Mouse (Mus musculus) embryo, embryonic 10.5 days (tissue): ENCODE results near the gene Kirrel3.

ENCODE experiments used
- DNase-seq: peaks from one replicate; pipeline ENCODE4 v3.0.0-alpha.2; 2015; ENCODE audit warnings: low spot score

The Kirrel3 gene

DNA sequence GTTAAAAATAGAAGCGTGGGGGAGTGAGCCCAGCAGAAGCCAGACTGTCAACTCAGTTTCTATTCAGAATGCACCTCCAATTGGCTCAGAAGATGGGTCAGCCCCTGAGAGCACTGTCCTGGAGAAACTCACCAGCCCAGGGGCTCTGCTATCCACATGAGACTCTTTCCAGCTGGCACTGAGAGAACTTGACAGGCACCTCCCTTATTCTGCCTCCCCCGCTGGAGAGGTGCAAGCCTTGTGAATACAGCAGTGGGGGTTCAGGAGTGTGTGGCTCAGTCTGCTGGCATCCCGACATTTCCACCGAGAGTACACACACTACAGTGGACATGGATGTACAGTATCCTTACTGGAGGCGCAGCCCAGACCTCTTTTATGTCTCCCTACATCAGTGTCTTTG lies 210.0 kb downstream of the Kirrel3 start:
- no peak for DNase-seq

DNA sequence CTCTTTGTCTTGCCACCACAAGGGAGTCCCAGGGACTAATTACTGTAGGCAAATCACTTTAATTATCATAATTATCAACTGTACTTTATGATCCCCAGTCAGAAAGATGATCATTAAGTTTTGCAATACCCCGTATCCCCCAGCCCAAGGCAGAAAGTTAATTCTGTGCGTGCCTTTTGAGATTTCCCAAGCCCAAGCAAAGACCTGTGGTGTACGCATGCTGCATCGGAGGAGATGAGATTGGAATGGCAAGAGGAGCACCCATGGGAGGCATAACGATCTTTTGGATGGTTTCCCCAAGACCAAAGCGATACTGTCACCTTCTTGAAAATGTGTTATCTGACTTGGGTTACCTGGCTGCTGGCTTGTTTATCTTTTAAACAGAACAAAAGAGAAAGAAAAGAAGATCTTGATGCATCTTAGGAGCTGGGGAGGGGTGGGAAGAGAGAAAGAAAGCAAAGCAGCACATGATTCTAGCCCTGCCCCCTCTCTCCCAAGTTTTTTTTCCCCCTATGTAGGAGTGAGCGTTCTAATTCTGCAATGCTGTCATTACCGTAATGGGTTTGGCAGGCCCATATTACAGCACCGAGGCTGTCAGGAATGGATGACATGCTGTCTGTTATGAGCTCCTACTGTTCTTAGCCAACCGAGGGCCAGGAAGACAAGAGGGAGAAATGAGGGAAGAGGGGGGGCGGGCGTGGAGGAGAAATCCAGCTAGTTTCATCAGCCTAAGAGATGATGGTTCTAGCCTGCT lies 218.0 kb downstream of the Kirrel3 start:
- DNase-seq = no peak

DNA sequence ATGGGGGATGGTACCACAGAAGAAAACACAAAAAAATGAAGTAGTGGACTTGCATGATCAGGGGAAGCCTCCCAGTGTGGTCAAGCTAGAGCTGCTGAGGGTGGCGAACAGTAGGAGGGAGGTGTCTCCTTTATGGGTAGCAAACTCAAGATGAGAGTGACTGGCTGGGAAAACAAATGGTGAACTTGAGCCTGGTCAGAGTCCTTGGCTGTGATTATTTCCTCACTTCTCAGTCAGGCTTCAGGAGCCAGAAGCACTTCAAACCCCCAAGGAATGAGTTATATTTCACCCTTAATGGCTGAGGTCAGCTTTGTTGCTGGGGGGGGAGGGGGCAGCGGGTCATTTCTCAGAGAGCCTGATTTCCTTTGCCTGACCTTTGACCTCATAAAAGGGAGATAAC lies 218.7 kb downstream of the Kirrel3 start:
- DNase-seq = peak; percentile 61

DNA sequence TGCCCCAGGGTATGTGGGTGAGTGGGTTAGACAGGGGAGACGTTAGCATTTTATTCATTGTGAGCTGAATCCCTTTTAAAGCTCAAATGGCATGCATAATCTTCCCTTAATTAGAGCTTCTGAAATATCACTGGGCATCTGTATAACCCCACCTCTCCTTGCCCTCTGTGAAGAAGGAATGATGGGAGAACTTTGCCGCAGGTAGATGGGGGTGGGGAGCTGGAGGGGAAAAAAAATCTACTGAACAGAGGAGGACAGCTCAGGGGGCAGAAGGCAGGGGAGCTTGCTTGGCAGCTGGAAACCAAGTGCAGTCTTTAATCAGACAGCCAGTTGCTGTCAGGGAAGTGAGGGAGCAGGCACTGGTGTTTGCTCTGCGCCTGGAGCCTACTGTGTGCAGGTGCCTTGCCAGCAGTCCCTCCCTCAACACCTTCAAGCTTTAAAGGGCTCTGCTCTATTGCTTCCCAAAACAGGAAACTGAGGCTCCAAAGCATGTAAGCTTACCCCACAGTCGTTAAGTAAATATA lies 220.7 kb downstream of the Kirrel3 start:
- no peak for DNase-seq

DNA sequence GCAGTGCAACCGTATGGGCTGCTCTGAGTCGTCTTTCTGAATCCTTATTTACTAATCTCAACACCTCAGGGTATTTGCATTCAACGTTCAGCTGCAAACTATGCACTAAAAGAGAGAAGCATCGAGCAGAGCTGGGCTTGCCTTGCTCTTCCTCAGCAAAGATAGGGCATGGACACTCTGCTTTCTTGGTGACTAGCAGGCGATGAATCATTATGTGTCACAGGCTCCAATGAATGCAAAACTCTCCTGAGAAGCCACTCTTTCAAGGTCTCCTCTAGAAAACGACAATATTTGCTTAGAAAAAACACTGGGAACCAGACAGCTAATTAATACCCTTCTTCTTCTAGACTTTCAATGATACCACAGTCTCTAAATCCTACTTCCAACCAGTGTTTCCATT lies 223.0 kb downstream of the Kirrel3 start:
- no peak for DNase-seq

DNA sequence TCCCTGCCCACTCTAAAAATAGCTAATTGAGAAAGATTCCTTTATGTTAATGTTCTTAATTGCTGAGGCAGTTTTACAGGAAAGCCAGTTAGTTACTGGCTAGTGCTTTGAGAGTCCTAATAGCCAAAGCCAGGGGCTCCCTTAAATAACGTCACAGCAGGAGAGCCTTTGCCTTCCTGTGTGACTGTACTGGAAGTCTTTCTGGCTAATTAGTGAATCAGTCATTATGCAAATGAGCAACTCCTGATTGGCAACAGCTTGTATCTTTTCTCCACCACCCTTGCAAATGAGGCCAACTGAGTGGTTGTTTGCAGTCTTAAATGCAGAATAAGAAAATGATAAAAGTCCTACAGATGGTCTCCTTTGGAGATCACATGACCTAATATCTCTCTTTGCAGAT lies 226.3 kb downstream of the Kirrel3 start:
- no peak for DNase-seq

DNA sequence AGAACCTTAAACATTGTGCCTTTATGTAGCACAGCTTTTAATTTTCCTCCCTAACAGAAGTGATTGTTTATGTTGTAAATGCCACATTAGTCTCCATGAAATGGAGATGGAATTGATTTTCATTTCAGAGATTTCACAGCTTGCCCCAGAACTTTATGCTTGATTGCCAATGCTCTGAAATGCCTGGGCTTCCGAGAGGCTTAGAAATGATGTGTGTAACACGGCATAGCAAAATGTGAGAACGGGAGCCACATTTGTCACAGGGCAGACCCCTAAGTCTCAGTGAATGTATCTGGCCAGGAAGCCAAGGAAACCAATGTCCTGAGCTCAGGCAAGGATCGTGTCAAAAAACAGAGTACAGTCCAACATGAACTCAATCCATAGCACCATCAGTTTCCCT lies 227.3 kb downstream of the Kirrel3 start:
- no peak for DNase-seq

DNA sequence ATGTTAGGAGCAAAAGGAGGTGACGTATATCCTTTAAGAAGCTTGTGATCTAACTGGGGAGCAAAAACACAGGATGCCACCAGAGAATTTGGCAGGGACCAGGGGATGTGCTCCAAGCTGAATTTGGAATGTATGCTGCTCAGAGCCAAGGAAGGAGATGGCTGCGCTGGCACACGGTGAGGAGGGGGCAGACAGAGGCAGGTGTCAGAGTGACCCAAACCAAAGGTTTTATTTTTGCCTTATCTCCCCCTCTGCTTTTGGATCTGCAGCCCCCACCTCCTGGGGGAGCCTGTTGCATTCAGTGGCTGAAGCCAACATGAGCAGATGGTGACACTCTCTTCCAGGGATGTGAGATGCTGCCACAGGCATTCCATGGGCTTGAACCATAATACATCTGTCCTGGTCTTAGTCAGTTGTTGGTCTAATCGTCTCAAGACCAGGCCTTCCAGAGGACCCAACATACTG lies 227.8 kb downstream of the Kirrel3 start:
- no peak for DNase-seq

DNA sequence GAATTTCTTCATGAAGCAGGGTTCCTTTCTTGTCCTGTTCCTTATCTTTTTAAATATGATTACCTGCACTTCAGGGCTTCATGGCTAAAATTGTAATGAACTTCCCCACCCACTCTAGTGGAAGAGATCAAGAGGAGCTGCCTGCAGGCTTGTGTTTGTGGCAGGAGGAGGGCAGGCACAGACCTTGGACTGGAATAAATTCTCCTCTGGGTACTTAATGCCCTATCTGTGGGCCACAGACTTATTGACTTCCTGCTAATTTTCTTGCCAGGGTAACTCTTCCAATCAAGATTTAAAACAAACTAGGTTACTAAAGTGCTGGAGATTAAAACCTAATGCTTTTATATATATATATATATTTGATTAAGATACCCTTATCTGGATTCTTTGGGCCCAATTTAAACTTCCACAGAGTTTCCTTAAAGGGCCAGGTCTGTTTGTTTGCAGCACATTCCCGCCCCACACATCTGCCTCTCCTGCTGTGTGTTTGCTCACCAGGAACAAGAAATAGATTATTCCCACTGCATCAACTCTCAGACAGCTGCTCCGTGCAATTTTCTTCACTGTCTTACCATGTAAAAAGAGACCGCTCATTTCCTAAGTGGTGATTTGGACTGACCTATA lies 229.4 kb downstream of the Kirrel3 start:
- DNase-seq = no peak

DNA sequence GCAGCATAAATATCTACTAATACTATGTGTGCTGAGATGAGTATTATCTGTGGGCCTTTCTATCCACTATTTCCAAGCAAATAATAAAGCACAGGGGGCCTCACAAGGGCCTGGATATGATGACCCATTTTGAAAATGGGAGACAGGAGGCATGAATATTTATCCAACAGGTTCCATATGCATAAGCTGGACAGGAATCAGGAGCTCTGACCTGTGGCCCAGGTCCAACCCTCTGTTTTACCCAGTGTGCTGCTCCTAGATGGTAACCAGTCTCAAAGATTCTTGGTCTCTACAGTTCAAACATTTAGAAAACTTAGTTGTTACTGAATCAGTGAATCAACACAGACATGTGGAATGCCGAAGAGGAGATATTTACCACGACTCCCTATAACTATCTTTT lies 230.8 kb downstream of the Kirrel3 start:
- DNase-seq = no peak

DNA sequence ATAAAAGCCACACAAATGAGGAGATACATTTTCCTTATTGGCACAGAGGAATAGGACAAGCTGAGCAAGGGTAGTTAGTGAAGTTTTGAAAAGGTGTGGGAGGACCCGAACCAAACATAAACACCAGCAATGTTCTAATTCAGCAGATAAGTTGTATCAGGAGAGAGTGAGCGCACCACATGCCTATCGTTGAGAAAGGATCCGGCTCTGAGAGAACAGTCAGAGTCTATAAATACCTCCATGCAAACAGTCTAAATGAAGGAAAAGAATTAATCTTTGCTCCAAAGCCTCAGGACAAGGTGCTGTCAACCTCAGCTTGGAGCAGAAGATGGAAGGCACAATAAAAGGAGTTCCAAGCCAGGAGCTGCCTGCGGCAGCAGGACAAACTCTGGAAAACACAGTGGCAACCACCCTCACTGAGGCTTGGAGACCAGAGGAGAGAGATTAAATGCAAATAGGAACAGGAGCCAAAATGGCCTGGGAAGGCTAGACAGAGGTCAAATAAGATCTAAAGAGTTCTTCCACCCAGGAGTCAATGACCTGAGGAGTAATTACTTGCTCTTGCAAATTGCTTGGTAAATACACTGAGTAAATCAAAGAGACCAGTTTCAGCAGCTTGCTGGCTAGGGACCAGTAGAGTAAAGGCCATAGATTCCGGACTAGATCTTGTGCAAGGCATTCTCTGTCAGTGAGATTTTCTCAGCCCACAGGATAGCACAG lies 235.9 kb downstream of the Kirrel3 start:
- peak; percentile 41 for DNase-seq

DNA sequence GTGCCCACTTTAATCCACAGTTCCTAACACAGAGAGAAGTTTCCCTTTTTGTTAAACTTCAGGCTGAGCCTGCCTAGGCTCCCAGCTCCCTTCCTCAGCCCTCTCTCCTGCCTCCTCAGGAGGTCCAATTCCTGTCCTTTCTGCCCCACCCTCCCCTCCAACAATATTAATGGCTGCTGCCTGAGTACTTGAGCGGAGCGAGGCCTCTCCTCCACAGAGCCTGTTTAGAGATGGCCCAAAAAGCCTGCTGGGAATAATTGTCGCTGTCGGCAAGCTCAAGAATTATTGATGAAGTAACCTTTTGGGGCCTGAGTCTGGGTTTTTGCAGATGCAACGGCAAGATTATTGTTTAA lies 236.5 kb downstream of the Kirrel3 start:
- peak; percentile 49 for DNase-seq

DNA sequence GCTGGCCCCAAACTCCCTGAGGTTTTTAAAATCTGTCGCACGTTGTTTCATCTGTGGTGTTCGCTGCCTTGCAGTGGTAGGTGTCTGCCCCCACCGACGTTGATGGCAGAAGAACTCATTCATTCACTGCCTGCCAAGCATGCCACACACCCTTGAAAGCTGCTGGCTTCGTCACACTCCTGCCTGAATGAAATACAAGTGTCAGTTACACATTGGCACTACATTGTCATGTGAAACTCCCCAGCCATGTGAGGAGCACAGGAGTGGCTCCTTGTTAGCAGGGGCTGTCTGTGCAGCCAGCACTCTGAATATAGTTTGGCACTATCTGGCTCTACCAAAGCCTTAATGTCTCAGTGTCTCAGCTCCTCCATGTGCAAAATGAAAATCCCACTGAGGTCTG lies 246.8 kb downstream of the Kirrel3 start:
- DNase-seq = no peak

DNA sequence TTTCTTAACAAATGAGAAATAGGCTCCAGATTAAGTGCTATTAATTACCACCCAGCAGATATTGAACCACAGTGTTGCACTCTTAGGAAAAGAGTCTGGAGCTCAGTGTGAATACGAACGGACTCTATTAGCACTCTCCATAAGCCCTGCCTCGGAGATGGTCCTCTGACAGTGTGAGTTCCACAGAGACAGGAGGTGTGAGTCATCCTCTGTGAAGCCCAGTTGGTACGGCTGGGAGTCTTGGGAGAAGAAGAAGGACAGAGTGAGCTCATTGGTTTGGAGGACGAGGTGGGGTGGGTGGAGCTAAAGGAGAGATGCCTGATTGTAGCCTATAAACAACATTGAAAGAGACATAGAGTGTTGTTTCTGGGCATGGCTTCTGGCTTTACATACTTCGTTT lies 247.9 kb downstream of the Kirrel3 start:
- no peak for DNase-seq

DNA sequence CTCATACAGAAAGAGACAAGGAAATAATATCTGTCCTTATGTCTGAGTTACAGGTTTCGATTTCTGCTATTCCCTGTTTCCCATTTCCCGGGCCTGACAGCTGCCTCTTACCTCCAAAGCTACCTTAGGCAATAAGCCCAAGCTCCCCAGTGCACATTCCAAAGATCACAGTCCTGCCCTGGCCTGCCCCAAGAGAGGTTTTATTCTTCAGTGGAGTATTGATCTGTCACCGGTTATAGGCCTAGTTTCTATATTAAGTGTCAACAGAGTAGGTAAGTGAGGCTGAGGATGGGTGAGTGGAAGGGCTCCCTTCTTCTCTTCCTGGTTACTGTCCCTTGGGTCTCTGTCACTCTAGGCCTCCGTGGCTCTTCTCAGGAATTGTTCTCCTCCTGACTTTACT lies 249.3 kb downstream of the Kirrel3 start:
- DNase-seq = no peak

DNA sequence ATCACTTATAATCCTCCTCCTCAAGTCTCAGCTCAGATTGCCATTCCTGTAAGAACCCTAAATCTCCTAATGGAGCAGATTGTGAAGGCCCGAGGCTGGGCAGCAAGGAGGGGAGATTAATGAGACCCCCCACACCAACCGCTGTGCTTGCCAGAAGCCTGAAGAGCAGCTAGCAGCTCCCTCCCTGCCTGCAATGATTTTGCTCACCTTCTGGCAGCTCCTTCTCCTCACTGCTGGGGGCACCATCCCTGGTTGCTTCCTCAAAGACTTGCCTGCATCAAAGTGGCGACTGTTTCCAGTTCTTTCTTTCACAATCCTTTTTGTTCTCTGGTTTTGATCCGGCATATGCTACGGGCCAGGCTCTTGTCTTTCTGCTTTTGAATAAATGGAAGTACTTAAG lies 253.7 kb downstream of the Kirrel3 start:
- DNase-seq = no peak

DNA sequence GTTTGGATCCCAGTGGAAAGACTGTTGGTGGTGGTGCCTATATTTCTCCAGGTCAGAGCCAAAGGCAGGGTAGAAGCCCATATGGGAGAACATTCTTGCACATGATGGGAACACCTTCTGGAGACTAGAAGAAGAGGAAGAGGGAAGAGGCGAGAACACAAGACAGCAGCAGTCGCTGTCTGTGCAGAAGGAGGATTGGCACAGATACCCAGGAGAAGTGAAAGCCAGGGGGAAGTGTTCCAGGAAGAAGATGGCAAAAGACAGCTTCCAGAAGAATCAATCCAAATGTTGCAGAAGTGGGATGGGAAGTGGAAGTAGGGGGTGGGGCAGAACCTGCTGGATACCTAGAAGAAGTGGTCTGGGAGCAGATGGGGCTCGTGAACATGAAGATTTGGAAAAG lies 255.1 kb downstream of the Kirrel3 start:
- DNase-seq = no peak

DNA sequence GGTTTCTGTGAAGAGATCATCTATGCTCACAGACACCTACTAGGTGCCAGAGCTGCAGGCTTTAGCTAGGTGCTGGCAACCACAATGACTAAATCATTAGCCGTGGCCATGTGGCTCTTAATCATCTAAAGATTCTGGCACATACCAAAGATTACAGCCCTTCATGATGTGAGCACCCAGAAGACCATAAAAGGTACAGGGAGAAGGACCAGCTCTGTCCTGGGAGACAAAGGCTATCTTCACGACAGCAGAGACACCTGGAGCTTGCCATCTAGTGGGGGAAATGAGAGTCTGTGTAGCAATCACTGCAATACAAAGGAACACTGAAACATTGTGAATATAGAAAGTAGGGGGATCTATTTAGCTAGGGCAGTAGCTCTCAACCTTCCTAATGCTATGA lies 262.3 kb downstream of the Kirrel3 start:
- DNase-seq = no peak

DNA sequence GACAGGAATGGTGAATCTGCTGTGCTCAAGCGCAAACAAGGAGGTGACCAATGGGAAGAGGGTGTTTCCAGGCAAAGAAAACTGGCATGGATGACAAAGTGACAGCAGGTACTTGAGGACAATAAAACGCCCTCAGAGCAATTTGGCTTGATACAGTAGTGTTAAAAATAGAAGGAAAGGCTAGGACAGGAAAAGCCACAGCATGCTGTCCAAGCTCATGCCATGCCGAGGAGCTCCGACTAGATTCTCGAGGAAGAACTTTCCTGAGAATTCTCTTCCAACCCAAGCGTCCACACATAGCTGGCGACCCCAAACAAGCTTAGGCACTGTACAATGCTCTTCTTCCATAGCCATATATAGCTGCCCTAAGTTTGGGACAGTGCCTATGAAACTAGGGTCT lies 263.5 kb downstream of the Kirrel3 start:
- DNase-seq = no peak

DNA sequence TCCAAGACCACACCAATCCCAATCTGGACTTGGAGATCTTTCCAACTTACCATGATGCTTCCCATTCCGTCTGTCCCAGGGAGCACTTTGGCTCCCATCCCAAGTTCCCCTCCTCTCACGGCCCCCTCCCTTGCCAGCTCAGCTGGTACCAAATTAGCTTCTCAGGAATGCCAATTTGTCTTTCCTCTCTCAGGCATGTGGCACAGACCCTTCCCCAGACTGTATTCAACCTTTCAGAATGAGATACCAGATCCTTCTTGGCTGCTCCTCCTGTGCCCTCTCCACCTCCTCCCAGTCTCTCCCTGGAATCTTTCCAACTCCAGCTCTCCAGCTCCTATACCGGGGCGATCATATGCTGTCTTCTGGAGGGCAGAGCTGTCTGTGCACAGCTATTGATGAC lies 264.2 kb downstream of the Kirrel3 start:
- no peak for DNase-seq

DNA sequence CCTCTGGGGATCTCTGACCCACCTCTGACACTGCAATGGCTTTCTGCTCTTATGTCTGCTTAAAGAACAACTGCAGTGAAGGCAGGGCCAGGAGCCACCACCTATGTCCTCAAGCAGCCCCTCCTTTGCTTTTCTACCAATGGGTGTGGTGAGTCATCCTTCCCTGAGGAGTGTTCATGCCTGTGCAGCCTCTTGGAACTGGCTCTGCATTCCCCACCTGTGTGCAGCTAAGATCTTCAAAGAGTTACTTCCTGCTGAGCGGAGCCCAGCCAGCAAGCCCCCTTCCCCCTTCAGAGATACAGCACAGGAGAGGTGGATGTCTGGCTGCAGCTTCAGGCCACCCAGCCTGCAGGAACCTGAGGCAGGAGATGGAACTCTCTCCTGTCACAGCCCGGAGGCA lies 265.2 kb downstream of the Kirrel3 start:
- no peak for DNase-seq

DNA sequence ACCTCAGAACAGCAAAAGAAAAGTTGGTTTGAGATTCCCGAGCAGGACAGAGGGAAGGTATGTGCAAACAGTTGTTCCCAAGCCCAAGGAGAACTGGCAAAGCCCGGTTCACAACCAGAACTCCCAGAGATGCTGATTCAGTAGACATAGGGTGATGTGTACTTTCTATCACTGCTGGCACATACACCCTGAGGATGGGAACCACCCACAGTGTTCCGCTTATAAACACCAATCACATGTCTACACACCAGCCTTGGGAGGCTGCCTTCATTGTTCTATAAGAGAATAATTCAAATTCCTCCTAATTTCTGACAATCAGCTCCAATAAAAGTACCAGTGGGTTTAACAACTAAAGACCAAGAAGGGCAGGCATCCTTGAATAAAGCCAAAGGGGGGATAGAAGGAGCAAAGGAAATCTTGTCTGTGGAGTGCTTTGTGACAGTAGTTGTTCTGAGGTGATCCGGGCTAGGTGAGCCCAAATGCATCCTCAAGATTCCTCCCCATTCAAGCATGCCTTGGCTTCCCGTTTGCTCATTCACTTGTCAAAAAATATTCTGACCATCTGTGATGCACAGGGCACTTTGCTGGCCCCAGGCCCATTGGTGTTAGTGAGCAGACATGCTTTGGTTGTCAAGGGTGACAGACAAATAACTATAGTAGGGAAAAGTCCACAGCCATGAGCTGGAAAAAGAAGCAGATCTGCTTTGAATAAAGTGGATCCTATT lies 266.5 kb downstream of the Kirrel3 start:
- no peak for DNase-seq

DNA sequence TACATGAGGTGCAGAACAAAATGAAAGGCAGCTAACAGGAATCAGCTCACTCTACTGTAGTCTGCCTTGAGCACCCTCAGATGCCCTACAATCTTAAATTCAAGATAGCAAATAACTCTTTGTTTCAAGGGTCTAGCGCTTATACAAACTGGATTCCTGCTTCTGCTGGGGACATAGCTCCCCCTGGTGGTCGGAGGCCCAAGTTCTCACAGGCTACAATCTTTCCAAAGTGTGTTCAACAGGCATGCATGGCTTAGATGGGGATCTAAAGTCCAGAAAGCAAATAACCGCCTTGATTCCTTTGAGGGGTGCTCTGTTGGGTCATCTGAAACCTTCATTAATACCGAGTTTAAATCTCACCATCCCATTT lies 267.1 kb downstream of the Kirrel3 start:
- peak; percentile 81 for DNase-seq
